Mouse (Mus musculus) spleen, adult 2 months (tissue): ENCODE measurements around the gene Klf13.

Experiments
- CTCF ChIP-seq: fragments of 200-500 bp; IDR thresholded peaks from 2 replicates; pipeline ENCODE4 v1.5.1; 2011; ENCODE audit warnings: mild to moderate bottlenecking, inconsistent platforms; ENCODE audit not compliant: insufficient read depth, insufficient read length, insufficient replicate concordance; ENCODE audit errors: extremely low read depth
- POLR2A ChIP-seq: fragments of 200-500 bp; IDR thresholded peaks from 2 replicates; pipeline ENCODE4 v1.6.1; 2011; ENCODE audit warnings: low read depth, low read length, inconsistent platforms

GRCm38 (mm10) chr7:63986407-63987182 lies 47.9 kb upstream of the Klf13 start:
- TF ChIP-seq POLR2A (no peak), CTCF (no peak)
